Comparison of ENCODE assay signal across 10 mouse cellular contexts in genomic region chrX:101313625-101314359, GRCm38 (mm10). TPM values are rescaled to one million over a fixed set of nuclear protein-coding genes. Genes with fewer than 3 reads are reported as not detected.
DNase-seq lines count a peak whose midpoint lies in the region; ATAC-seq and TF ChIP-seq lines count a peak whose summit lies in the region.
"Had no signal": no experiment of that assay in that cellular context is flagged by ENCODE, and none has a peak within 500 bp of the region (broad histone marks: within the 10 kb centered on the region; RNA-seq: fewer than 3 reads in every experiment).

No protein-coding gene starts in this region.

- H3K9me3 ChIP-seq in intestine, embryonic 16.5 days (ENCODE audit: control insufficient read depth, low read length), result no peaks in the 10 kb centered on the region

- H3K27me3 ChIP-seq in intestine, embryonic 16.5 days (replicated peaks; ENCODE audit: control insufficient read depth, insufficient read depth, low read length), result peaks cover 3% of the 10 kb centered on the region; the same call in 1 of the 2 replicates

- TF ChIP-seq CTCF in left cerebral cortex, adult 2 months (IDR thresholded peaks at IDR 0.05), result no peak

- H3K4me2 ChIP-seq in intestine, embryonic 16.5 days (ENCODE audit: low read depth, low read length), result no peak overlapping the region

- no peak overlapping the region for H3K4me3 ChIP-seq in left cerebral cortex, adult 2 months
- H3K4me3 ChIP-seq in intestine, embryonic 16.5 days (ENCODE audit: low read length), result no peak overlapping the region

- intact Hi-C loops in left cerebral cortex, adult 2 months (cut with DNase I), result no loop called here

- peak overlapping the region; percentile 81 for H3K27ac ChIP-seq in left cerebral cortex, adult 2 months
- no peak overlapping the region for H3K27ac ChIP-seq in intestine, embryonic 16.5 days (ENCODE audit: low read length)

- H3K36me3 ChIP-seq in intestine, embryonic 16.5 days (ENCODE audit: control insufficient read depth, insufficient read depth, low read length), result no peaks in the 10 kb centered on the region

- H3K9ac ChIP-seq in intestine, embryonic 16.5 days (ENCODE audit: low read depth, low read length), result no peak overlapping the region

- WGBS in intestine, embryonic 16.5 days, result 50% methylated on average over 6 of the region's 6 CpGs

- ATAC-seq in intestine, embryonic 16.5 days, result no peak

- peak; percentile 45 for DNase-seq in cerebellum, adult 11-12 months
- DNase-seq in cerebellum, adult 11 months, result no peak
- peak; percentile 67 to 85 for DNase-seq in frontal cortex, postnatal 10 days (ENCODE audit: low spot score in 2 of 2)
- DNase-seq in left cerebral cortex, adult 2 months (ENCODE audit: extremely low spot score in 1 of 2, low spot score in 2 of 2), result peak; percentile 75 to 79
- DNase-seq in right cerebral cortex, postnatal 10 days (ENCODE audit: low spot score in 2 of 2), result peak; percentile 85 to 93
- DNase-seq in urinary bladder, adult 2 months (ENCODE audit: low spot score), result no peak
- DNase-seq in ovary, postnatal 14 days (ENCODE audit: low spot score), result no peak

- H3K4me1 ChIP-seq in intestine, embryonic 16.5 days (ENCODE audit: control insufficient read depth, insufficient read depth, low read length), result no peaks in the 10 kb centered on the region

RNA-seq across cellular contexts. Expression of gene Nlgn3, which starts 14.8 kb away (rescaled TPM):
- total RNA-seq in left cerebral cortex, adult 2 months (2021), result 100 to 1,000 TPM; 159 to 160 TPM
- 1.9 and 2.2 TPM in 2 replicates for polyA plus RNA-seq in urinary bladder, adult 2 months (2012; rRNA removed)
- 3.6 and 4.1 TPM in 2 replicates for polyA plus RNA-seq in intestine, embryonic 16.5 days (2015; fragmentation: Nextera tagmentation; extraction: Ambion mirVana)

RNA-seq across cellular contexts. Expression of gene Med12, which starts 40.0 kb away (rescaled TPM):
- 10 to 100 TPM; 21.8 to 25.8 TPM for total RNA-seq in left cerebral cortex, adult 2 months (2021)
- polyA plus RNA-seq in urinary bladder, adult 2 months (2012; rRNA removed), result 39.9 and 53.7 TPM in 2 replicates
- polyA plus RNA-seq in intestine, embryonic 16.5 days (2015; fragmentation: Nextera tagmentation; extraction: Ambion mirVana), result 19.9 and 22.3 TPM in 2 replicates

RNA-seq across cellular contexts. Expression of gene Gm20489, which starts 45.0 kb away (rescaled TPM):
- not detected for total RNA-seq in left cerebral cortex, adult 2 months (2021)
- not detected in 2 replicates for polyA plus RNA-seq in urinary bladder, adult 2 months (2012; rRNA removed)
- polyA plus RNA-seq in intestine, embryonic 16.5 days (2015; fragmentation: Nextera tagmentation; extraction: Ambion mirVana), result not detected in 2 replicates
- polyA plus RNA-seq: intestine, embryonic 14.5 days; thymus, postnatal 0 days had no signal

RNA-seq across cellular contexts. Expression of gene Il2rg, which starts 45.7 kb away (rescaled TPM):
- total RNA-seq in left cerebral cortex, adult 2 months (2021), result 1 to 10 TPM; 1.4 to 2.0 TPM
- polyA plus RNA-seq in urinary bladder, adult 2 months (2012; rRNA removed), result 13.0 and 13.3 TPM in 2 replicates
- polyA plus RNA-seq in intestine, embryonic 16.5 days (2015; fragmentation: Nextera tagmentation; extraction: Ambion mirVana), result 15.6 and 15.7 TPM in 2 replicates

RNA-seq across cellular contexts. Expression of gene Gm614, which starts 50.0 kb away (rescaled TPM):
- total RNA-seq in left cerebral cortex, adult 2 months (2021), result not detected
- 0.13 and 0.47 TPM in 2 replicates for polyA plus RNA-seq in urinary bladder, adult 2 months (2012; rRNA removed)
- polyA plus RNA-seq in intestine, embryonic 16.5 days (2015; fragmentation: Nextera tagmentation; extraction: Ambion mirVana), result not detected in 2 replicates
- polyA plus RNA-seq: intestine, embryonic 14.5 days had no signal

Comparison
In these comparisons a context has a peak if more than half of its experiments do, and no peak if none do; other contexts are left out.
1. DNase-seq: peak in cerebellum, adult 11-12 months (single experiment), frontal cortex, postnatal 10 days (2 of 2), left cerebral cortex, adult 2 months (2 of 2) and right cerebral cortex, postnatal 10 days (2 of 2); none in cerebellum, adult 11 months (single experiment), urinary bladder, adult 2 months (single experiment) and ovary, postnatal 14 days (single experiment).